Mouse (Mus musculus) neural tube, embryonic 14.5 days (tissue): ENCODE results near the gene Sema3a. TPM values are rescaled to one million over a fixed set of nuclear protein-coding genes. Genes with fewer than 3 reads are reported as not detected.

Experiments
- ATAC-seq: fragments of 200-750 bp; cut with Nextera tagmentation; 2 replicates; pipeline ENCODE4 v1.8.0; 2017; ENCODE audit warnings: low read depth, mild to moderate bottlenecking, moderate TSS enrichment, moderate library complexity
- H3K27ac ChIP-seq: fragments of 300-500 bp; sonication (generic); 2 replicates; pipeline ENCODE4 v1.5.1; 2014; ENCODE audit warnings: low read depth, mild to moderate bottlenecking, control low read depth, low read length, moderate library complexity, mixed read lengths
- H3K27me3 ChIP-seq: fragments of 300-500 bp; sonication (generic); 2 replicates; pipeline ENCODE4 v1.6.1; 2014; ENCODE audit warnings: low read length; ENCODE audit not compliant: control insufficient read depth, insufficient read depth
- H3K36me3 ChIP-seq: fragments of 300-500 bp; sonication (generic); 2 replicates; pipeline ENCODE4 v1.6.1; 2014; ENCODE audit warnings: low read length, mixed read lengths; ENCODE audit not compliant: control insufficient read depth, insufficient read depth
- H3K4me1 ChIP-seq: fragments of 300-500 bp; sonication (generic); 2 replicates; pipeline ENCODE4 v1.6.1; 2014; ENCODE audit warnings: low read length; ENCODE audit not compliant: control insufficient read depth, insufficient read depth
- H3K4me2 ChIP-seq: fragments of 300-500 bp; sonication (generic); 2 replicates; pipeline ENCODE4 v1.6.1; 2014; ENCODE audit warnings: mild to moderate bottlenecking, low read depth, low read length, control low read depth
- H3K4me3 ChIP-seq: fragments of 300-500 bp; sonication (generic); 2 replicates; pipeline ENCODE4 v1.5.1; 2014; ENCODE audit warnings: low read depth, low read length, control low read depth, mixed read lengths
- H3K9ac ChIP-seq: fragments of 300-500 bp; sonication (generic); replicated peaks from 2 replicates; pipeline ENCODE4 v1.6.1; 2014; ENCODE audit warnings: low read depth, mild to moderate bottlenecking, control low read depth, low read length, mixed read lengths
- H3K9me3 ChIP-seq: fragments of 300-500 bp; sonication (generic); 2 replicates; pipeline ENCODE4 v1.6.1; 2016; ENCODE audit warnings: low read length; ENCODE audit not compliant: control insufficient read depth
- WGBS: fragments of 180-500 bp; shearing (Covaris S2); extraction: QIAGEN DNeasy Blood & Tissue Kit; methylation state at CpG from one replicate; pipeline ENCODE4 v1.1.7; 2014; 5-methylcytosine and 5-hydroxymethylcytosine counted together
- polyA plus RNA-seq: library from polyadenylated mRNA; unstranded; fragments of >200 nt; fragmentation: Nextera tagmentation; extraction: Ambion mirVana; gene quantifications from 2 replicates; pipeline ENCODE4 v1.2.1, GENCODE M21; 2014

Sema3a gene
- polyA plus RNA-seq, 1 experiment from 2014 or later: 34.6 TPM

DNA sequence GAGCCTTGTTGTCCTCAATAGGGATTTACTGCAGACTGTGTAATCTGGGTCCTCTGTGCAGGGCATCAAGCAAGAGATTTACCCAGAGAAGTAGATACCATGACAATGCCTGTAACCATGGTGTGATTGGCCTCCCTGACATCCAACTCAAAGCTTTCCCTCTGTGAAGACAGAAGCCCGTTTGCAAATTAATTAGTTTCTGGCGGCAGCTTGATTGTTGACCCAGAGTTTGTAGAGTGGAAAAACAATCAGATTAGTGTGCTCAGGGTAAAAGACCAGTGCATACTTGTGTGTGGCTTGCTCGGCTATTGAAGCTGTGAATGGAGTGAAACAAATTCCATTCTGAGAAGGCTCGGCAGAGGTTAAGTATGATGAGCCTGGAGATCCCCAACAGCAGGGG lies 404.0 kb downstream of the Sema3a start:
- ATAC-seq: peak; percentile 92
- H3K27ac ChIP-seq: no peak overlapping the region
- no peaks in the 10 kb centered on the region for H3K4me1 ChIP-seq
- H3K27me3 ChIP-seq: 0 out of 2 replicates have a peak, but pooled peaks cover 6% of the 10 kb centered on the region
- H3K9me3 ChIP-seq: no peaks in the 10 kb centered on the region
- no peak overlapping the region for H3K9ac ChIP-seq
- H3K4me2 ChIP-seq: no peak overlapping the region
- no peaks in the 10 kb centered on the region for H3K36me3 ChIP-seq
- H3K4me3 ChIP-seq: no peak overlapping the region
- 5% methylated on average over 4 of the region's 4 CpGs for WGBS

DNA sequence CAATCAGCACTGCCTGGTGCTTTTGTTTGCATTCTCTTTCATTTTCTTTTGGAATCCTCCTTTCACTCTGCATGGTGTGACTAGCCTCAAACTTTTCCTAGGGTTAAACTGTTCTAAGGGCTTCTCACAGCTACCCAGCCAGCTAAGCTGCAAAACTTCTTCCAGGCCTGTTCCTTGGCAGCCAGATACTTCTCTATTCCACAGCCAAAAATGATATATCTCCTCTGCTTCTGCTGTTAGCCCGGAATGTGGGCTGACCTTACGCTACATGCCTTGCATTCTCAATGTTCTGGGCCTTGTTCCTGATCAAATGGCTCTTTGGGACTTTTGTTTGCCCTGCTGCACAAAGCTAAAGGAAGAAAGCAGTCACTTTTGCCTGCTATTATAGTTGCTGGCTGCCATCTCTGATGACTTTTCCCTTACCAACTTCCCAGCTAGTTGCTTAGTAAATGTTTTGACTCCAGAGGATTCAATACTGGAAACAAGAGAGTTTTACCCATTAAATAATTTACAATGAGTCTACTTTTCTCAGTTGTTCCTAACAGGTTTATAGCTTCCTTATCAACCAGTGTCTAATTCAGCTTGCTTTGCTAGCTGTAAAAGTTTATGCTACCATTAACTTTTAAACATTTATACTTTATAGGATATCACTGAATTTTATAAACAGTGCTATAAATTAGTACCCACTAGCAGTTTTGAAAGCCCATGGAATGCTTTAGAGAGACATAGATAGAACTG lies 422.4 kb downstream of the Sema3a start:
- Histone ChIP-seq H3K36me3 (no peaks in the 10 kb centered on the region), H3K4me3 (no peak overlapping the region), H3K9ac (no peak overlapping the region), H3K27me3 (no peaks in the 10 kb centered on the region), H3K4me2 (no peak overlapping the region), H3K27ac (no peak overlapping the region; the same call in 1 of the 2 replicates), H3K4me1 (no peaks in the 10 kb centered on the region), H3K9me3 (no peaks in the 10 kb centered on the region)
- peak; percentile 86 for ATAC-seq
- WGBS: 8% methylated on average over 2 of the region's 2 CpGs

DNA sequence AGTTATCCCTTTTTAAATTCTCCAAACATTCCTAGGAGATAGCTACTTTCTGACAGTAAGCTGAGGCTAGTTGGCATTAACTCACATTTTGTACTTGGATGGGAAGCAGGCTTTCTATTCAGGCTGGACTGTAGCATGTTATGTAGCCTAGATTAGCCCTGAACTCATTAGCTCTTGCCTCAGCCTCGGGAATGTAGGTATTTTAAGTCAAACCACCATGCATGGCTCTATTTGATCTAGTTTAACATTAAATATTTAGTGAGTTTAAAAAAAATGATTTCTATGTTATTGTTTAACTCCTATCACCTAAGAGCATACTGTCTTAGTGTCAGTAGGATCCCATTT lies 423.0 kb downstream of the Sema3a start:
- Histone ChIP-seq H3K9ac (no peak overlapping the region), H3K36me3 (no peaks in the 10 kb centered on the region), H3K9me3 (no peaks in the 10 kb centered on the region), H3K27ac (no peak overlapping the region), H3K4me2 (no peak overlapping the region), H3K4me3 (no peak overlapping the region), H3K4me1 (no peaks in the 10 kb centered on the region), H3K27me3 (no peaks in the 10 kb centered on the region)
- ATAC-seq: 0 out of 2 replicates have a peak, but pooled peaks have one; percentile 5
- WGBS: 33% methylated on average over 1 of the region's 1 CpGs

DNA sequence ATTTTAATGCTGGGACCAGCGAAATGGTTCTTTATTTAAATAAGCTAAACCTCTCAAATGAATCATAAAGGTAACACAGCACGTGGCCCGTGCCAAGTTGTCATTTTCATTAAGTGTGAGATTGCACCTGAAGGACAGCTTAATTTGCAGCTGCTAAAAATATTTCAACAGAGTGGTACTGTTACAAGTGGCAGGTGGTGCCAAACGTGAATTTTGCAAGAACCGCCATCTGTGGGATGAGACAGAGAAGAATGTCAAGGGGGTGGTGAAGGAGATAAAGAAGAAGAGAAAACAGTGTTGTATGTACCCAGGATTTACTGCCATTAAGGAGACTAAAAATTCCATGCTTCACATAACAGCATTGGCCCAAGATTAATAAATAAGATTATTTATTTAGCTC lies 423.9 kb downstream of the Sema3a start:
- no peaks in the 10 kb centered on the region for H3K36me3 ChIP-seq
- H3K9ac ChIP-seq: no peak overlapping the region
- no peaks in the 10 kb centered on the region for H3K27me3 ChIP-seq
- H3K27ac ChIP-seq: no peak overlapping the region
- no peaks in the 10 kb centered on the region for H3K9me3 ChIP-seq
- WGBS: 71% methylated on average over 5 of the region's 5 CpGs
- no peaks in the 10 kb centered on the region for H3K4me1 ChIP-seq
- ATAC-seq: no peak
- H3K4me2 ChIP-seq: no peak overlapping the region
- H3K4me3 ChIP-seq: no peak overlapping the region

DNA sequence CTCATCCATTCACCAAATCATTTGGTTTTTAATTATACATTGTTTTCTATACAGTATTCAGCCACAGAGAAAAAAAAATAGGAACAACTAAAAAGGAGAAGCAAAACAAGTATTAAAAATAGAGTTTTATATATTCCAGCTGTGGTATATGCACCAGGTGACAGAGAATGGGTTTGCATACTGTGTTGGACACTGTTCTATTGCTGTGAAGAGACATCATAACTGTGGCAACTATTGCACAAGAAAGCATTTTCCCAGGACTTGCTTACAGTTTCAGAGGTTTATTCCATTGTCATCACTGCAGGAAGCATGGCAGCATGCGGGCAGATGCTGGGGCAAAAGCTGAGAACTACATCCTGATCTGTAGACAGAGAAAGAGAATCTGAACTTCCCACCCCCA lies 425.7 kb downstream of the Sema3a start:
- Histone ChIP-seq H3K27me3 (no peaks in the 10 kb centered on the region), H3K9me3 (no peaks in the 10 kb centered on the region), H3K36me3 (no peaks in the 10 kb centered on the region), H3K4me1 (no peaks in the 10 kb centered on the region), H3K9ac (no peak overlapping the region), H3K27ac (no peak overlapping the region), H3K4me3 (no peak overlapping the region), H3K4me2 (no peak overlapping the region)
- WGBS: 100% methylated on average over 1 of the region's 1 CpGs
- ATAC-seq: no peak

DNA sequence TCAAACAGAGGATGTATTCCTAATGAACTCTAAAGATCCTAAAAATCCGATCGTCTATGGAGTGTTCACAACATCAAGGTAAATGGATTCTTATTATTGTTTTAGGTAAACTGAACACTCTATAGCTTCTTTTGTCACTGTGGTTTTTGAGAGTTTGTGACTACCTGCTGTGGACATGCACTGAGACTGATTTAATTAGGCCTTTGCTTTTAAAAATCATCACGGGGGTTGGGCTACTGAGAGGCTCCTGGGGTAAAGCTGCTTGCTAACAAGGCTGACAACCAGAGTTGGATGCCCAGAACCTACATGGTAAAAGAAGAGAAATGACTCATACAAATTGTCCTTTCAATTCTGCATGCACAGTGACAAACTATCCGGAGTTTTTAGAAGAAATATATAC lies 432.0 kb downstream of the Sema3a start:
- Histone ChIP-seq H3K4me3 (no peak overlapping the region), H3K9me3 (no peaks in the 10 kb centered on the region), H3K36me3 (no peaks in the 10 kb centered on the region), H3K27me3 (no peaks in the 10 kb centered on the region), H3K9ac (no peak overlapping the region), H3K27ac (no peak overlapping the region), H3K4me2 (no peak overlapping the region), H3K4me1 (no peaks in the 10 kb centered on the region)
- no peak for ATAC-seq
- WGBS: 50% methylated on average over 4 of the region's 4 CpGs

DNA sequence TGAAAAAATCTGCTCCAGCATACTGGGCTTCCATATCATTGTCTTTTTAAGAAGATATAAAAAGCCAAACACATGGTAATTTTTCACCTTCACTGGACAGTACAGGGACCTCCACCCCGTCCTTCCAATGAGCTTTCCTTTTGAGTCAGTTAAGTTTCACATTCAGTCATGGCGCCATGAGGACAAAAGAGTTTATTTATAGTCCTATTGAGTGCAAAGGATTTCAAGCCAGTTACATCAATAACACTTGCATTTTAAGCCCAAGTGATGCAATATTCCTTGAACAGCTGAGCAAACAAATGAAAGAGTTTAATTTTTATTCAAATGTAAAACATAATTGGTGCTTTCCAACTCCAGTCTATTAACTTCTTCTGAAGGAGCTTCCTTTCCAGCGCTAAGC lies 448.7 kb downstream of the Sema3a start:
- Histone ChIP-seq H3K4me2 (no peak overlapping the region), H3K36me3 (no peaks in the 10 kb centered on the region), H3K27ac (no peak overlapping the region), H3K4me1 (no peaks in the 10 kb centered on the region), H3K27me3 (no peaks in the 10 kb centered on the region), H3K4me3 (no peak overlapping the region), H3K9ac (no peak overlapping the region), H3K9me3 (no peaks in the 10 kb centered on the region)
- 42% methylated on average over 3 of the region's 3 CpGs for WGBS
- ATAC-seq: no peak

DNA sequence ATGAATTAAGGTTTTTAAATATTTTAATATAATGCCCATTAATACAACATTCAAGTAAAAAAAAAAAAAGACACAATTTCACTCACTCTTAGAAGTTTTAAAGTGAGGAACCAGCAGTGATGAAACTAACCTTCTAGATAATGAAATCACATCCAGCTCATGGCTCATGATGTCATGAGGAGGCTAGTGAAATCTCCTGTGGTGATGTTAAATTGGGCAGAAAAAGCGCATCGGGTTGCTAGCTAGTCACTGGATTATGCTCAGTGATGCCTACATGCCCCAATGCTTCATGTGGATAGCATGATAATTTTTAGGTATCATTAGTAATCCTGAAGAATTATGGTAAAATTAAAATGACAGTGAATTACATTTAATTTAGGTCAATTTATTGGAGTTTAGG lies 453.9 kb downstream of the Sema3a start:
- ATAC-seq: no peak
- H3K36me3 ChIP-seq: no peaks in the 10 kb centered on the region
- no peaks in the 10 kb centered on the region for H3K4me1 ChIP-seq
- no peak overlapping the region for H3K27ac ChIP-seq
- H3K27me3 ChIP-seq: no peaks in the 10 kb centered on the region
- no peak overlapping the region for H3K9ac ChIP-seq
- no peaks in the 10 kb centered on the region for H3K9me3 ChIP-seq
- WGBS: 40% methylated on average over 2 of the region's 2 CpGs
- H3K4me2 ChIP-seq: no peak overlapping the region
- H3K4me3 ChIP-seq: no peak overlapping the region

DNA sequence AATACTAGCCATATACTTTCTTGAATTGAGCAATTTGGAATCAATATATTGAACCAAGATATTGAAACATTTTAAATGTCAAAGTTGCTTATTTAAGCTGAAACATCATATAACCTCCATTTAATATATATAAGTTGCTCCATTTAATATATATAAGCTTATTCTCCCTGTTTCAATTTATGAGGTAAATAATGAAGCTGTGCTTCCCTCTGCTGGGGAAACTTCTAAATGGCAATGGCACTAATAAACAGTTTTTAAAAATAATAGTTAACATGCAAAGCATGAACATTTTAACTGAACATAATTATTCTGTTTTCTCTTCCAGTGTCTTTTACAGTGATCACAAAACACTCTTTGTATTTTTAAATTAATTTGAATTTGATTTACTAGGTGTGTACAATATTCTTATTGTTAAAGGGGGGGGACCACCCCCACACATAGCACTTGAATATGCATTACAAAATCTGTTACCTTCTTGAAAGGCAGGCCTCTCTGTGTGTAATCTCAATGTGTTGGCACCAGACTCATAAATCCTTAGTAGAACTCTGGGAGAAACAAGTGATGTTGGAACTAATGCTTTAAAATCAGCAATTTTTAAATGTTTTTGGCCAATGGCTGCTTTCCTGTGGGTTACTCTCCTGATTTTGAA lies 460.5 kb downstream of the Sema3a start:
- H3K27ac ChIP-seq: no peak overlapping the region
- no peak for ATAC-seq
- H3K4me3 ChIP-seq: no peak overlapping the region
- H3K4me1 ChIP-seq: no peaks in the 10 kb centered on the region
- no peaks in the 10 kb centered on the region for H3K36me3 ChIP-seq
- no peaks in the 10 kb centered on the region for H3K9me3 ChIP-seq
- no peaks in the 10 kb centered on the region for H3K27me3 ChIP-seq
- H3K4me2 ChIP-seq: no peak overlapping the region
- no peak overlapping the region for H3K9ac ChIP-seq
